Mouse (Mus musculus) embryonic fibroblast, embryonic 13.5 days (primary cell): ENCODE data around the gene Bmp2k.

Experiments
- CTCF ChIP-seq: IDR thresholded peaks from 2 replicates; pipeline ENCODE4 v1.5.1; 2011; ENCODE audit warnings: mild to moderate bottlenecking, control low read depth, low read length, moderate library complexity, borderline replicate concordance; ENCODE audit not compliant: insufficient read depth
- POLR2A ChIP-seq: IDR thresholded peaks from 2 replicates; pipeline ENCODE4 v1.6.1; 2011; ENCODE audit warnings: low read depth, mild to moderate bottlenecking, control low read depth, low read length, moderate library complexity

DNA sequence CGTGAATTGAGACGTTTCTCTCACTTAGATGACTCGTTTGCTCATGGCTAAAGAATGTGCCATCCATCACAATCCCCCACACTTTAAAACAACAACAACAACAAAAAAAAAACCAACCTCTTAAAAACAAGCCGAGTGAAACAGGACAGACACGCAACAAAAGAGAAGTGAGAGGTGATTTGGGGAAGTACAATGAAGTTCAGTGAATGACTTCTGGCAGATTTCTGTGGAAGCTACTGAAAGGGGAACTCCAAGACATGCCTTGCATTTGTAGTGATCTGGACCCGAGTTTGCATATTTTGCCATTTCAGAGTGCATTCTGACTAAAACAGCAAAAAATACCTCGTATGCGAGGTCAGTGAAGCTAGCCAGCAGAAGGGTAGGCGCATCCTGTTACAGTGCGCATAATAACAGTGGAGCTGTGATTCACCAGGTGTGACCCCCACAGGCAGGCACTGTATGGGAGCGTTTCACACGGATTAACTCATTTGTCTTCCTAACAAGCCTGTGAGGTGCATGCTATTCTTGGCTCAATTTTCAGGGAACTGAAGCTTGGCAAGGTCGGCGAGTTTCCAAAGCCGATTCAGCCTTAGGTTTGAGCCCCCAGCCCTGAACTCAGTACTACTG is 17.4 kb upstream of the Bmp2k start:
- TF ChIP-seq CTCF (no peak), POLR2A (no peak)
